Mouse (Mus musculus): ENCODE results near the gene Fxn. TPM values are rescaled to one million over a fixed set of nuclear protein-coding genes. Genes with fewer than 3 reads are reported as not detected.

Gene Fxn
- 10.0 and 16.3 TPM in 2 replicates for polyA plus RNA-seq (2012; rRNA removed; ENCODE audit: low replicate concordance)

GRCm38 (mm10) chr19:24280601-24281228, at the start of gene Fxn:
Gene Fxn (minus strand): TSS chr19:24280605.

GRCm38 (mm10) chr19:24224500-24225304, 55.7 kb downstream of the Fxn start, which contains the start of gene Tjp2:
Gene Tjp2 (minus strand): TSS chr19:24225030.

Other genes with a start within 250 kb of the Fxn start
- gene Fam189a2, start 249.6 kb downstream of the Fxn start, polyA plus RNA-seq (2012; rRNA removed; ENCODE audit: low replicate concordance), result 25.6 and 129 TPM in 2 replicates
- 9.0 and 35.1 TPM in 2 replicates for gene Tjp2, start 55.6 kb downstream of the Fxn start, polyA plus RNA-seq (2012; rRNA removed; ENCODE audit: low replicate concordance)
- 28.9 and 33.2 TPM in 2 replicates for gene Fam122a, start 196.8 kb upstream of the Fxn start, polyA plus RNA-seq (2012; rRNA removed; ENCODE audit: low replicate concordance)